Mouse (Mus musculus): ENCODE data around the gene Ppt2.

- no peak for TF ChIP-seq CTCF (IDR thresholded peaks at IDR 0.05; ENCODE audit: control insufficient read depth, insufficient read depth, low read length)
- no peak for TF ChIP-seq POLR2A (IDR thresholded peaks at IDR 0.05; ENCODE audit: borderline replicate concordance, control insufficient read depth, low read depth, low read length)
Measured at GRCm38 (mm10) chr17:34621006-34621405, 7.3 kb downstream of the Ppt2 start.

Data from bone marrow, adult 2 months (tissue).